Mouse (Mus musculus): ENCODE data around the gene E130114P18Rik. TPM values are rescaled to one million over a fixed set of nuclear protein-coding genes. Genes with fewer than 3 reads are reported as not detected.
A peak's percentile ranks its signal among the peaks of the same experiment; 100 is the strongest.

E130114P18Rik gene
- polyA plus RNA-seq, 1 experiment from 2014 or later: 2.5 TPM

- peak overlapping the region; percentile 95 for H3K27ac ChIP-seq (ENCODE audit: low read length)
- ATAC-seq (ENCODE audit: insufficient read depth, low FRiP score): no peak
- peak overlapping the region; percentile 82 for H3K9ac ChIP-seq (ENCODE audit: low read length)
- no peaks in the 10 kb centered on the region for H3K27me3 ChIP-seq (ENCODE audit: control insufficient read depth, insufficient read depth, low read length)
- H3K4me2 ChIP-seq (ENCODE audit: low read depth, low read length): peak overlapping the region; percentile 92
- no peaks in the 10 kb centered on the region for H3K36me3 ChIP-seq (ENCODE audit: control insufficient read depth, insufficient read depth, low read length)
- WGBS: 50% methylated on average over 5 of the region's 5 CpGs
- H3K4me1 ChIP-seq (ENCODE audit: control insufficient read depth, insufficient read depth, low read length): peaks cover 5% of the 10 kb centered on the region; the same call in 1 of the 2 replicates
- no peaks in the 10 kb centered on the region for H3K9me3 ChIP-seq (replicated peaks; ENCODE audit: control insufficient read depth, low read length)
- H3K4me3 ChIP-seq (replicated peaks; ENCODE audit: low read length): peak overlapping the region; percentile 51
These were observed 25.4 kb downstream of the E130114P18Rik start for GRCm38 (mm10) chr4:97752276-97753010.

- Histone ChIP-seq H3K36me3 (ENCODE audit: control insufficient read depth, insufficient read depth, low read length) (no peaks in the 10 kb centered on the region), H3K4me2 (ENCODE audit: low read depth, low read length) (peak overlapping the region; percentile 92), H3K9ac (ENCODE audit: low read length) (peak overlapping the region; percentile 82), H3K9me3 (replicated peaks; ENCODE audit: control insufficient read depth, low read length) (no peaks in the 10 kb centered on the region), H3K27ac (ENCODE audit: low read length) (peak overlapping the region; percentile 95), H3K4me3 (replicated peaks; ENCODE audit: low read length) (peak overlapping the region; percentile 51), H3K4me1 (ENCODE audit: control insufficient read depth, insufficient read depth, low read length) (peaks cover 5% of the 10 kb centered on the region; the same call in 1 of the 2 replicates), H3K27me3 (ENCODE audit: control insufficient read depth, insufficient read depth, low read length) (no peaks in the 10 kb centered on the region)
- 2% methylated on average over 40 of the region's 40 CpGs for WGBS
- ATAC-seq (ENCODE audit: insufficient read depth, low FRiP score): peak; percentile 68
These were observed 26.2 kb downstream of the E130114P18Rik start for GRCm38 (mm10) chr4:97751483-97752251.

GRCm38 (mm10) chr4:97751030-97751482 is 26.8 kb downstream of the E130114P18Rik start:
- WGBS: under 1% methylated on average over 20 of the region's 20 CpGs

GRCm38 (mm10) chr4:97750401-97750800 is 27.5 kb downstream of the E130114P18Rik start:
- 53% methylated on average over 4 of the region's 4 CpGs for WGBS
- no peak overlapping the region for H3K4me2 ChIP-seq (ENCODE audit: low read depth, low read length)
- no peaks in the 10 kb centered on the region for H3K9me3 ChIP-seq (replicated peaks; ENCODE audit: control insufficient read depth, low read length)
- H3K27ac ChIP-seq (ENCODE audit: low read length): no peak overlapping the region
- H3K9ac ChIP-seq (ENCODE audit: low read length): no peak overlapping the region
- H3K4me1 ChIP-seq (ENCODE audit: control insufficient read depth, insufficient read depth, low read length): peaks cover 7% of the 10 kb centered on the region; the same call in 1 of the 2 replicates
- ATAC-seq (ENCODE audit: insufficient read depth, low FRiP score): no peak
- no peak overlapping the region for H3K4me3 ChIP-seq (replicated peaks; ENCODE audit: low read length)
- H3K27me3 ChIP-seq (ENCODE audit: control insufficient read depth, insufficient read depth, low read length): no peaks in the 10 kb centered on the region
- H3K36me3 ChIP-seq (ENCODE audit: control insufficient read depth, insufficient read depth, low read length): no peaks in the 10 kb centered on the region

More at GRCm38 (mm10) chr4:97751030-97751482, 26.8 kb downstream of the E130114P18Rik start:
- no peaks in the 10 kb centered on the region for H3K36me3 ChIP-seq (ENCODE audit: control insufficient read depth, insufficient read depth, low read length)
- peak overlapping the region; percentile 95 for H3K27ac ChIP-seq (ENCODE audit: low read length)
- peak overlapping the region; percentile 82 for H3K9ac ChIP-seq (ENCODE audit: low read length)
- H3K4me2 ChIP-seq (ENCODE audit: low read depth, low read length): peak overlapping the region; percentile 92
- peak overlapping the region; percentile 51 for H3K4me3 ChIP-seq (replicated peaks; ENCODE audit: low read length)
- ATAC-seq (ENCODE audit: insufficient read depth, low FRiP score): peak; percentile 84
- H3K9me3 ChIP-seq (replicated peaks; ENCODE audit: control insufficient read depth, low read length): no peaks in the 10 kb centered on the region
- peaks cover 5% of the 10 kb centered on the region; the same call in 1 of the 2 replicates for H3K4me1 ChIP-seq (ENCODE audit: control insufficient read depth, insufficient read depth, low read length)
- H3K27me3 ChIP-seq (ENCODE audit: control insufficient read depth, insufficient read depth, low read length): no peaks in the 10 kb centered on the region

GRCm38 (mm10) chr4:97746106-97746900 is 31.6 kb downstream of the E130114P18Rik start:
- Histone ChIP-seq H3K9me3 (replicated peaks; ENCODE audit: control insufficient read depth, low read length) (no peaks in the 10 kb centered on the region), H3K36me3 (ENCODE audit: control insufficient read depth, insufficient read depth, low read length) (no peaks in the 10 kb centered on the region), H3K27me3 (ENCODE audit: control insufficient read depth, insufficient read depth, low read length) (no peaks in the 10 kb centered on the region), H3K9ac (ENCODE audit: low read length) (peak overlapping the region; percentile 67), H3K27ac (ENCODE audit: low read length) (no peak overlapping the region), H3K4me2 (ENCODE audit: low read depth, low read length) (peak overlapping the region; percentile 65), H3K4me3 (replicated peaks; ENCODE audit: low read length) (peak overlapping the region; percentile 42), H3K4me1 (ENCODE audit: control insufficient read depth, insufficient read depth, low read length) (peaks cover 5% of the 10 kb centered on the region; the same call in 1 of the 2 replicates)
- peak; percentile 5; the same call in 1 of the 2 replicates for ATAC-seq (ENCODE audit: insufficient read depth, low FRiP score)
- WGBS: 9% methylated on average over 19 of the region's 19 CpGs

- Histone ChIP-seq H3K4me3 (replicated peaks; ENCODE audit: low read length) (peak overlapping the region; percentile 42), H3K9me3 (replicated peaks; ENCODE audit: control insufficient read depth, low read length) (no peaks in the 10 kb centered on the region), H3K9ac (ENCODE audit: low read length) (peak overlapping the region; percentile 67), H3K4me2 (ENCODE audit: low read depth, low read length) (peak overlapping the region; percentile 65), H3K36me3 (ENCODE audit: control insufficient read depth, insufficient read depth, low read length) (no peaks in the 10 kb centered on the region), H3K27me3 (ENCODE audit: control insufficient read depth, insufficient read depth, low read length) (no peaks in the 10 kb centered on the region), H3K4me1 (ENCODE audit: control insufficient read depth, insufficient read depth, low read length) (peaks cover 5% of the 10 kb centered on the region; the same call in 1 of the 2 replicates), H3K27ac (ENCODE audit: low read length) (no peak overlapping the region)
- WGBS: 7% methylated on average over 32 of the region's 32 CpGs
- peak; percentile 71 for ATAC-seq (ENCODE audit: insufficient read depth, low FRiP score)
These were observed 32.4 kb downstream of the E130114P18Rik start for GRCm38 (mm10) chr4:97745296-97746105.

GRCm38 (mm10) chr4:97743932-97744331 is 33.9 kb downstream of the E130114P18Rik start:
- Histone ChIP-seq H3K27ac (ENCODE audit: low read length) (no peak overlapping the region), H3K36me3 (ENCODE audit: control insufficient read depth, insufficient read depth, low read length) (no peaks in the 10 kb centered on the region), H3K27me3 (ENCODE audit: control insufficient read depth, insufficient read depth, low read length) (no peaks in the 10 kb centered on the region), H3K4me1 (ENCODE audit: control insufficient read depth, insufficient read depth, low read length) (peaks cover 5% of the 10 kb centered on the region; the same call in 1 of the 2 replicates), H3K4me3 (replicated peaks; ENCODE audit: low read length) (no peak overlapping the region), H3K9me3 (replicated peaks; ENCODE audit: control insufficient read depth, low read length) (no peaks in the 10 kb centered on the region), H3K9ac (ENCODE audit: low read length) (no peak overlapping the region), H3K4me2 (ENCODE audit: low read depth, low read length) (no peak overlapping the region)
- 47% methylated on average over 5 of the region's 5 CpGs for WGBS
- no peak for ATAC-seq (ENCODE audit: insufficient read depth, low FRiP score)

- Histone ChIP-seq H3K27me3 (ENCODE audit: control insufficient read depth, insufficient read depth, low read length) (no peaks in the 10 kb centered on the region), H3K4me3 (replicated peaks; ENCODE audit: low read length) (no peak overlapping the region), H3K27ac (ENCODE audit: low read length) (no peak overlapping the region), H3K4me1 (ENCODE audit: control insufficient read depth, insufficient read depth, low read length) (no peaks in the 10 kb centered on the region), H3K4me2 (ENCODE audit: low read depth, low read length) (no peak overlapping the region), H3K36me3 (ENCODE audit: control insufficient read depth, insufficient read depth, low read length) (no peaks in the 10 kb centered on the region), H3K9me3 (replicated peaks; ENCODE audit: control insufficient read depth, low read length) (no peaks in the 10 kb centered on the region), H3K9ac (ENCODE audit: low read length) (no peak overlapping the region)
- ATAC-seq (ENCODE audit: insufficient read depth, low FRiP score): no peak
- 55% methylated on average over 1 of the region's 1 CpGs for WGBS
These were observed 44.5 kb downstream of the E130114P18Rik start for GRCm38 (mm10) chr4:97733392-97733791.

Data from stomach, embryonic 16.5 days (tissue).